Mouse (Mus musculus): ENCODE data around the gene Hps4. TPM values are rescaled to one million over a fixed set of nuclear protein-coding genes. Genes with fewer than 3 reads are reported as not detected.

The Hps4 gene
- polyA plus RNA-seq, 1 experiment = 66.3 TPM

DNA sequence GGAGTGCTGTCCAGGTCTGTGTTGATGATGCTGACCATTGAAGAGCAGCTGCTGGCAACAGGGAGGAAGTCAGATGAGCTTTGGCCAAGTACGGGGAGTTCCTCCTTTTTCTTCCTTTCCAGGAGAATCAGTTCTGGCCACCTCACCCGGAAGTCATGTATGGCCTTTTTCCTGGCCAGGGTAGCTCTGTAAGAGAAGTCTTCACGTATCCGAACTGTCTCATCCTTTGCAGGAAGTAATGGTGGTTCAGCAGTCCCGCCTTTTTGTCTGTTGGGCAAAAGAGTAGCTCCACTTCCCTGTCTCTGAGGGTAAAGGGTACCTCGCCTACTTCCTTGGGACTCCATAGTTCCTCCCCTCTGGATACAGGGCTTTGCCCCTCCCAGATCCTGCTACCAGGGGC lies 12.6 kb downstream of the Hps4 start:
- Histone ChIP-seq H3K36me3 (ENCODE audit: control insufficient read depth, insufficient read depth, low read length) (peaks cover 30% of the 10 kb centered on the region), H3K27ac (ENCODE audit: insufficient read depth, low read depth, low read length) (no peak overlapping the region), H3K4me3 (ENCODE audit: low read depth, low read length) (no peak overlapping the region), H3K27me3 (ENCODE audit: control insufficient read depth, insufficient read depth, low read length) (no peaks in the 10 kb centered on the region), H3K4me1 (ENCODE audit: control insufficient read depth, insufficient read depth, insufficient read length, low read length) (no peaks in the 10 kb centered on the region; the same call in 1 of the 2 replicates)
- TF ChIP-seq POLR2A (IDR thresholded peaks at IDR 0.05; ENCODE audit: low read depth, low read length) (no peak), CTCF (IDR thresholded peaks at IDR 0.05; ENCODE audit: extremely low read depth, insufficient read length, insufficient replicate concordance, low read depth, low read length) (no peak)
- WGBS = 72% methylated on average over 6 of the region's 6 CpGs

GRCm38 (mm10) chr5:112355910-112356309 lies 13.0 kb downstream of the Hps4 start, which contains the start of gene Gm6583:
TSS of gene Gm6583 (minus strand) at chr5:112356033.
- Histone ChIP-seq H3K4me3 (ENCODE audit: low read depth, low read length) (no peak within 1 kb of the TSS), H3K27ac (ENCODE audit: insufficient read depth, low read depth, low read length) (no peak within 1 kb of the TSS), H3K36me3 (ENCODE audit: control insufficient read depth, insufficient read depth, low read length) (peaks cover 27% of the 10 kb centered on the region), H3K27me3 (ENCODE audit: control insufficient read depth, insufficient read depth, low read length) (no peaks in the 10 kb centered on the region), H3K4me1 (ENCODE audit: control insufficient read depth, insufficient read depth, insufficient read length, low read length) (no peaks in the 10 kb centered on the region; the same call in 1 of the 2 replicates)
- WGBS = 65% methylated on average over 13 of the region's 13 CpGs
- TF ChIP-seq POLR2A (IDR thresholded peaks at IDR 0.05; ENCODE audit: low read depth, low read length) = no peak
- TF ChIP-seq CTCF (IDR thresholded peaks at IDR 0.05; ENCODE audit: extremely low read depth, insufficient read length, insufficient replicate concordance, low read depth, low read length) = no peak

- Histone ChIP-seq H3K27me3 (ENCODE audit: control insufficient read depth, insufficient read depth, low read length) (no peaks in the 10 kb centered on the region), H3K27ac (ENCODE audit: insufficient read depth, low read depth, low read length) (no peak overlapping the region), H3K4me3 (ENCODE audit: low read depth, low read length) (no peak overlapping the region), H3K4me1 (ENCODE audit: control insufficient read depth, insufficient read depth, insufficient read length, low read length) (no peaks in the 10 kb centered on the region; the same call in 1 of the 2 replicates), H3K36me3 (ENCODE audit: control insufficient read depth, insufficient read depth, low read length) (peaks cover 23% of the 10 kb centered on the region)
- TF ChIP-seq CTCF (IDR thresholded peaks at IDR 0.05; ENCODE audit: extremely low read depth, insufficient read length, insufficient replicate concordance, low read depth, low read length) (no peak), POLR2A (IDR thresholded peaks at IDR 0.05; ENCODE audit: low read depth, low read length) (no peak)
- WGBS = 89% methylated on average over 9 of the region's 9 CpGs
Observed at GRCm38 (mm10) chr5:112356322-112356721, 13.4 kb downstream of the Hps4 start.

DNA sequence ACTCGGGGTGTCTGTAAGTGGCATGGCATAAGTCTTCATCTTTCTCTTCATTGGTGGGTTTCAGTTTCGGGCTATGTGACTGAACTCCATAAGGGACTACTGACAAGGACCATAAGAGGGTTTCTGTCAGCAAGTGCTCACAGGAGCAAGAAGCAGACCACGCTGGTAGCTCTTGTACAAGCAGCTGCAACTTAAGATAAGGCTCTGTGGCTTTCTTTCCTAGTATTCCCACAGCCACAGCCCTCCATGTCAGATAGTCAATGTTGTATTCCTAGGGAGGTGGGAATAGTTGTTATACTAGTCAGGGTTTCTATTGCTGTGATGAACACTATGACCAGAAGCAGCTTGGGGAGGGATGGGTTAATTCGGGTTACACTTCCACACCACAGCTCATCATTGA lies 16.6 kb downstream of the Hps4 start:
- Histone ChIP-seq H3K27ac (ENCODE audit: insufficient read depth, low read depth, low read length) (no peak overlapping the region), H3K36me3 (ENCODE audit: control insufficient read depth, insufficient read depth, low read length) (peaks cover 25% of the 10 kb centered on the region; the same call in 1 of the 2 replicates), H3K4me3 (ENCODE audit: low read depth, low read length) (no peak overlapping the region), H3K27me3 (ENCODE audit: control insufficient read depth, insufficient read depth, low read length) (no peaks in the 10 kb centered on the region), H3K4me1 (ENCODE audit: control insufficient read depth, insufficient read depth, insufficient read length, low read length) (no peaks in the 10 kb centered on the region; the same call in 1 of the 2 replicates)
- TF ChIP-seq CTCF (IDR thresholded peaks at IDR 0.05; ENCODE audit: extremely low read depth, insufficient read length, insufficient replicate concordance, low read depth, low read length) = no peak
- TF ChIP-seq POLR2A (IDR thresholded peaks at IDR 0.05; ENCODE audit: low read depth, low read length) = no peak
- WGBS = 79% methylated on average over 4 of the region's 4 CpGs

GRCm38 (mm10) chr5:112360077-112360476 lies 17.2 kb downstream of the Hps4 start:
- no peak overlapping the region for H3K27ac ChIP-seq (ENCODE audit: insufficient read depth, low read depth, low read length)
- no peaks in the 10 kb centered on the region; the same call in 1 of the 2 replicates for H3K4me1 ChIP-seq (ENCODE audit: control insufficient read depth, insufficient read depth, insufficient read length, low read length)
- H3K4me3 ChIP-seq (ENCODE audit: low read depth, low read length) = no peak overlapping the region
- no peaks in the 10 kb centered on the region for H3K27me3 ChIP-seq (ENCODE audit: control insufficient read depth, insufficient read depth, low read length)
- WGBS = 86% methylated on average over 3 of the region's 3 CpGs
- TF ChIP-seq CTCF (IDR thresholded peaks at IDR 0.05; ENCODE audit: extremely low read depth, insufficient read length, insufficient replicate concordance, low read depth, low read length) (no peak), POLR2A (IDR thresholded peaks at IDR 0.05; ENCODE audit: low read depth, low read length) (no peak)
- peaks cover 27% of the 10 kb centered on the region; the same call in 1 of the 2 replicates for H3K36me3 ChIP-seq (ENCODE audit: control insufficient read depth, insufficient read depth, low read length)

GRCm38 (mm10) chr5:112364184-112364797 lies 21.4 kb downstream of the Hps4 start:
- Histone ChIP-seq H3K27me3 (ENCODE audit: control insufficient read depth, insufficient read depth, low read length) (no peaks in the 10 kb centered on the region), H3K36me3 (ENCODE audit: control insufficient read depth, insufficient read depth, low read length) (peaks cover 29% of the 10 kb centered on the region), H3K27ac (ENCODE audit: insufficient read depth, low read depth, low read length) (no peak overlapping the region), H3K4me3 (ENCODE audit: low read depth, low read length) (no peak overlapping the region), H3K4me1 (ENCODE audit: control insufficient read depth, insufficient read depth, insufficient read length, low read length) (no peaks in the 10 kb centered on the region)
- 84% methylated on average over 10 of the region's 10 CpGs for WGBS
- no peak for TF ChIP-seq CTCF (IDR thresholded peaks at IDR 0.05; ENCODE audit: extremely low read depth, insufficient read length, insufficient replicate concordance, low read depth, low read length)
- TF ChIP-seq POLR2A (IDR thresholded peaks at IDR 0.05; ENCODE audit: low read depth, low read length) = no peak

GRCm38 (mm10) chr5:112366879-112367278 lies 24.0 kb downstream of the Hps4 start:
- TF ChIP-seq POLR2A (IDR thresholded peaks at IDR 0.05; ENCODE audit: low read depth, low read length) = no peak
- TF ChIP-seq CTCF (IDR thresholded peaks at IDR 0.05; ENCODE audit: extremely low read depth, insufficient read length, insufficient replicate concordance, low read depth, low read length) = no peak
- 95% methylated on average over 6 of the region's 6 CpGs for WGBS
- no peak overlapping the region for H3K4me3 ChIP-seq (ENCODE audit: low read depth, low read length)
- H3K4me1 ChIP-seq (ENCODE audit: control insufficient read depth, insufficient read depth, insufficient read length, low read length) = no peaks in the 10 kb centered on the region
- H3K36me3 ChIP-seq (ENCODE audit: control insufficient read depth, insufficient read depth, low read length) = peaks cover 39% of the 10 kb centered on the region
- no peak overlapping the region for H3K27ac ChIP-seq (ENCODE audit: insufficient read depth, low read depth, low read length)
- H3K27me3 ChIP-seq (ENCODE audit: control insufficient read depth, insufficient read depth, low read length) = no peaks in the 10 kb centered on the region

Measured in small intestine, adult 2 months (tissue).